Mouse (Mus musculus): ENCODE measurements around the gene Chrna10. TPM values are rescaled to one million over a fixed set of nuclear protein-coding genes. Genes with fewer than 3 reads are reported as not detected.

The Chrna10 gene
- polyA plus RNA-seq, 1 experiment from 2014 or later: 0.11 TPM

Other genes starting within 250 kb of the Chrna10 start
- gene Folr1, start 246.0 kb downstream of the Chrna10 start, polyA plus RNA-seq (2015; fragmentation: Nextera tagmentation; extraction: Ambion mirVana): 4.7 and 6.4 TPM in 2 replicates
- 140 and 155 TPM in 2 replicates for gene Lamtor1, start 210.9 kb downstream of the Chrna10 start, polyA plus RNA-seq (2015; fragmentation: Nextera tagmentation; extraction: Ambion mirVana)
- 0.10 and 0.27 TPM in 2 replicates for gene Tomt, start 210.5 kb downstream of the Chrna10 start, polyA plus RNA-seq (2015; fragmentation: Nextera tagmentation; extraction: Ambion mirVana)
- 4.1 and 5.1 TPM in 2 replicates for gene Lrrc51, start 182.9 kb downstream of the Chrna10 start, polyA plus RNA-seq (2015; fragmentation: Nextera tagmentation; extraction: Ambion mirVana)
- gene Numa1, start 182.7 kb downstream of the Chrna10 start, polyA plus RNA-seq (2015; fragmentation: Nextera tagmentation; extraction: Ambion mirVana): 39.7 and 41.7 TPM in 2 replicates
- 1.5 and 1.9 TPM in 2 replicates for gene Il18bp, start 98.1 kb downstream of the Chrna10 start, polyA plus RNA-seq (2015; fragmentation: Nextera tagmentation; extraction: Ambion mirVana)
- gene Rnf121, start 51.4 kb downstream of the Chrna10 start, polyA plus RNA-seq (2015; fragmentation: Nextera tagmentation; extraction: Ambion mirVana): 17.0 and 17.2 TPM in 2 replicates
- 19.3 and 25.2 TPM in 2 replicates for gene Xndc1, start 51.3 kb downstream of the Chrna10 start, polyA plus RNA-seq (2015; fragmentation: Nextera tagmentation; extraction: Ambion mirVana)
- gene Xntrpc, start 51.1 kb downstream of the Chrna10 start, polyA plus RNA-seq (2015; fragmentation: Nextera tagmentation; extraction: Ambion mirVana): 0.91 and 1.0 TPM in 2 replicates
- not detected in 2 replicates for gene Trpc2, start 33.7 kb downstream of the Chrna10 start, polyA plus RNA-seq (2015; fragmentation: Nextera tagmentation; extraction: Ambion mirVana)
- gene Art1, start 15.1 kb downstream of the Chrna10 start, polyA plus RNA-seq (2015; fragmentation: Nextera tagmentation; extraction: Ambion mirVana): 3.5 and 4.7 TPM in 2 replicates
- gene Art5, start 7.3 kb downstream of the Chrna10 start, polyA plus RNA-seq (2015; fragmentation: Nextera tagmentation; extraction: Ambion mirVana): 0.83 and 1.5 TPM in 2 replicates
- 21.1 and 22.0 TPM in 2 replicates for gene Nup98, start 93.3 kb upstream of the Chrna10 start, polyA plus RNA-seq (2015; fragmentation: Nextera tagmentation; extraction: Ambion mirVana)
- 56.3 and 61.3 TPM in 2 replicates for gene Pgap2, start 93.4 kb upstream of the Chrna10 start, polyA plus RNA-seq (2015; fragmentation: Nextera tagmentation; extraction: Ambion mirVana)
- 43.8 and 46.5 TPM in 2 replicates for gene Rhog, start 139.2 kb upstream of the Chrna10 start, polyA plus RNA-seq (2015; fragmentation: Nextera tagmentation; extraction: Ambion mirVana)
- gene Stim1, start 151.0 kb upstream of the Chrna10 start, polyA plus RNA-seq (2015; fragmentation: Nextera tagmentation; extraction: Ambion mirVana): 11.7 and 13.0 TPM in 2 replicates